Mouse (Mus musculus) CH12.LX (cell line): ENCODE results near the gene Actr2. TPM values are rescaled to one million over a fixed set of nuclear protein-coding genes. Genes with fewer than 3 reads are reported as not detected.

Experiments
- DNase-seq: peaks from one replicate; pipeline ENCODE4 v3.0.0-alpha.2; 2013; ENCODE audit errors: extremely low read depth
- H3K27ac ChIP-seq: 2 replicates; pipeline ENCODE4 v1.5.1; 2012; ENCODE audit warnings: low read depth, mild to moderate bottlenecking, control low read depth, moderate library complexity; ENCODE audit not compliant: insufficient read depth
- H3K27me3 ChIP-seq: replicated peaks from 2 replicates; pipeline ENCODE3; 2012; ENCODE audit warnings: inconsistent platforms
- H3K36me3 ChIP-seq, 2 experiments: replicated peaks in 1 of 2; 2 replicates each; pipeline versions ENCODE3 to v1.6.1; 2012; ENCODE audit warnings: inconsistent platforms in 1 of 2, low read length in 1 of 2, mild to moderate bottlenecking in 1 of 2, mixed read lengths in 1 of 2, moderate library complexity in 1 of 2; ENCODE audit not compliant: control insufficient read depth in 1 of 2, insufficient read depth in 1 of 2
- H3K4me1 ChIP-seq, 2 experiments: 2 replicates each; pipeline ENCODE4 v1.6.1; 2012; ENCODE audit warnings: inconsistent platforms in 1 of 2, moderate library complexity in 1 of 2; ENCODE audit not compliant: insufficient read depth in 2 of 2, control insufficient read depth in 1 of 2
- H3K4me2 ChIP-seq: 2 replicates; pipeline ENCODE4 v1.6.1; 2012; ENCODE audit warnings: low read depth, mild to moderate bottlenecking, control low read depth; ENCODE audit not compliant: poor library complexity, insufficient read depth, severe bottlenecking
- H3K4me3 ChIP-seq, 3 experiments: fragments of 150-350 bp in 1 of 3; sonication (generic) in 1 of 3; replicated peaks in 1 of 3; 2 replicates each; pipeline versions ENCODE3 to v1.5.1; 2011 to 2012; ENCODE audit warnings: low read depth in 2 of 3, low read length in 2 of 3, mild to moderate bottlenecking in 2 of 3, moderate library complexity in 2 of 3, control low read depth in 1 of 3, improper control_type of control experiment in 1 of 3, inconsistent platforms in 1 of 3, mixed read lengths in 1 of 3; ENCODE audit not compliant: poor library complexity in 1 of 3
- H3K79me2 ChIP-seq: replicated peaks from 2 replicates; pipeline ENCODE4 v1.6.1; 2012; ENCODE audit warnings: mild to moderate bottlenecking, moderate library complexity; ENCODE audit not compliant: control insufficient read depth, poor library complexity, insufficient read depth, severe bottlenecking; ENCODE audit errors: extremely low read depth
- H3K9ac ChIP-seq: 2 replicates; pipeline ENCODE4 v1.6.1; 2012; ENCODE audit warnings: low read depth, mild to moderate bottlenecking, control low read depth, moderate library complexity; ENCODE audit not compliant: insufficient read depth
- H3K9me3 ChIP-seq: replicated peaks from 2 replicates; pipeline ENCODE3; 2012; ENCODE audit warnings: low read length, inconsistent platforms, mixed read lengths
- CHD1 ChIP-seq: IDR thresholded peaks from 2 replicates; pipeline ENCODE4 v1.6.1; 2012; ENCODE audit warnings: low read depth, low read length, improper control_type of control experiment, inconsistent platforms
- CTCF ChIP-seq, 2 experiments: IDR thresholded peaks in 1 of 2; conservative IDR thresholded peaks in 1 of 2; 2 replicates each; pipeline ENCODE4 v1.5.1; 2011 to 2012; ENCODE audit warnings: low read depth in 2 of 2, low read length in 2 of 2, improper control_type of control experiment in 1 of 2, inconsistent platforms in 1 of 2, mild to moderate bottlenecking in 1 of 2, moderate library complexity in 1 of 2
- E2F4 ChIP-seq: IDR thresholded peaks from 2 replicates; pipeline ENCODE4 v1.6.1; 2011; ENCODE audit warnings: low read depth, low read length, improper control_type of control experiment; ENCODE audit not compliant: insufficient replicate concordance
- ETS1 ChIP-seq: conservative IDR thresholded peaks from 2 replicates; pipeline ENCODE4 v1.6.1; 2012; ENCODE audit warnings: low read depth, mild to moderate bottlenecking, inconsistent platforms, low read length, improper control_type of control experiment, moderate library complexity
- KAT2A ChIP-seq: IDR thresholded peaks from 2 replicates; pipeline ENCODE4 v1.6.1; 2012; ENCODE audit warnings: low read length, improper control_type of control experiment, inconsistent platforms; ENCODE audit not compliant: insufficient replicate concordance
- MAX ChIP-seq: IDR thresholded peaks from 2 replicates; pipeline ENCODE4 v1.6.1; 2011; ENCODE audit warnings: low read length, improper control_type of control experiment
- MAZ ChIP-seq: IDR thresholded peaks from 2 replicates; pipeline ENCODE4 v1.6.1; 2012; ENCODE audit warnings: low read depth, mild to moderate bottlenecking, inconsistent platforms, low read length, improper control_type of control experiment, moderate library complexity
- MXI1 ChIP-seq: IDR thresholded peaks from 2 replicates; pipeline ENCODE4 v1.6.1; 2011; ENCODE audit warnings: mild to moderate bottlenecking, low read depth, low read length, improper control_type of control experiment
- MYC ChIP-seq: IDR thresholded peaks from 2 replicates; pipeline ENCODE4 v1.6.1; 2011; ENCODE audit warnings: low read depth, mild to moderate bottlenecking, improper control_type of control experiment, low read length
- TBP ChIP-seq: conservative IDR thresholded peaks from 2 replicates; pipeline ENCODE4 v1.6.1; 2011; ENCODE audit warnings: low read depth, low read length, improper control_type of control experiment
- ZNF384 ChIP-seq: IDR thresholded peaks from 2 replicates; pipeline ENCODE4 v1.6.1; 2012; ENCODE audit warnings: low read depth, low read length, improper control_type of control experiment, inconsistent platforms
- dilution Hi-C: fragments of 300-500 bp; cut with MboI; formaldehyde crosslinking; loops from 2 replicates; pipeline ENCODE4 v1.14.3; 2020; ENCODE audit warnings: low sequenced_read_pairs; ENCODE audit not compliant: extremely low pct_unique_long_range_greater_than_20kb, extremely low pct_ligation_motif_present
- in situ Hi-C: fragments of 300-500 bp; cut with MboI; formaldehyde crosslinking; loops from 3 replicates; pipeline ENCODE4 v1.14.3; 2019; ENCODE audit warnings: low sequenced_read_pairs, low pct_ligation_motif_present, low pct_unique_long_range_greater_than_20kb, mixed read lengths
- polyA plus RNA-seq: library from polyadenylated mRNA; unstranded; fragments of >175 nt; gene quantifications from 2 replicates; pipeline ENCODE4 v1.2.1, GENCODE M21; 2012; ENCODE audit warnings: low read depth; ENCODE audit not compliant: insufficient read length
- total RNA-seq, 2 experiments: library from RNA; depleted of rRNA; stranded (reverse); fragments of 300-350 nt in 1 of 2; fragments of >200 nt in 1 of 2; gene quantifications; 2 replicates each; pipeline ENCODE4 v1.2.3; 2012 to 2014

Gene Actr2
- total and polyA plus RNA-seq, 3 experiments: 141 to 327 (median 189) TPM

DNA sequence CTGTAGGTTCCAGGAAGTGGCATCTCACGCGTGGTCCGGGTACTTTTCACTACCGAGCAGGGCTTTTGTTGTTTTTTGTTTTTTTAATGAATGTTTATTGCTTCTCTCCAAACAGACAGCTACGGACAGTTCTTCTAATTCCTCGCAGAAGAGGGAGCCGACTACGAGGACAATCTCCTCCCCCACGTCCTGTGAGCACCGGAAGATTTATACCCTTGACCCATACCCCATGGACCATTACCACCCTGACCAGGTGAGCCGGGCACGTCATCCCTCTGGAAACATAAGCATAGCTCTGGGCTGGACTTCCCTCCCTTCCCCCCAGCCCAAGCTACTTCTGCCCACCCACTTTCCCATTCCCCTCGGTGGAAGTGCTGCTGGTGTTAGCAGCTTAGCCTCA, 94.8 kb downstream of the Actr2 start:
- Histone ChIP-seq H3K27me3 (no peaks in the 10 kb centered on the region), H3K9ac (no peak overlapping the region), H3K27ac (no peak overlapping the region), H3K4me2 (no peak overlapping the region), H3K36me3 (peaks cover 31 to 79% of the 10 kb centered on the region in 2 experiments), H3K79me2 (no peaks in the 10 kb centered on the region), H3K4me1 (no peaks in the 10 kb centered on the region), H3K4me3 (no peak overlapping the region), H3K9me3 (no peaks in the 10 kb centered on the region)
- no peak for DNase-seq
- dilution Hi-C loops (no loop called here), in situ Hi-C loops (loop anchor here (5.0 kb wide), 1 partner anchor 41 kb away; no protein-coding TSS in a partner anchor)
- TF ChIP-seq CHD1: no peak
- no peak for TF ChIP-seq MYC
- TF ChIP-seq KAT2A: no peak
- TF ChIP-seq MAX: no peak

DNA sequence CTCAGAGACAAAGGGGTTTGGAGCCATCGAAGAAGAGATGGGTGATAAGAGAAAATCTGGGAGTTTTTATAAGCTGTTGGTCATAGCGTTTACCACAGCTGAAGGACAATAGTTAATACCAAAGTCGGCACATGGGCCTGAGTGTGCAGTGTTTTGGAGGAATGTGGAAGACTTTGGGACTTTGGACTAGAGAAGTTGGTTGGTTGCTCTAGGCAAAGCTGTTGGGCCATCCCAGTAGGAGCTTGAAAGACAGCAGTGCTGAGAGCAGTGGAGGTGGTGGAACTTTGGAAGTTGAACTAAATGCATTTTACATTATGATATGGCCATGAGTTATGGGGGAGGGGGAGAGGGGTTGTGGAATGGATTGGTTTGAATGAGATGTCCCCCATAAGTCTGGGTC, 99.3 kb downstream of the Actr2 start:
- DNase-seq: no peak
- Histone ChIP-seq H3K79me2 (no peaks in the 10 kb centered on the region), H3K36me3 (peaks cover 17 to 84% of the 10 kb centered on the region in 2 experiments), H3K4me1 (no peaks in the 10 kb centered on the region), H3K27me3 (no peaks in the 10 kb centered on the region), H3K9me3 (no peaks in the 10 kb centered on the region), H3K9ac (no peak overlapping the region), H3K4me2 (no peak overlapping the region), H3K4me3 (no peak overlapping the region), H3K27ac (no peak overlapping the region)
- dilution Hi-C loops: no loop called here
- TF ChIP-seq TBP: no peak
- no peak for TF ChIP-seq ETS1
- TF ChIP-seq E2F4: no peak
- TF ChIP-seq CTCF (conservative IDR thresholded peaks at IDR 0.05 in 1 of 2, IDR thresholded peaks at IDR 0.05 in 1 of 2; ENCODE audit: low read depth in 2 of 2, low read length in 2 of 2): no peak
- no peak for TF ChIP-seq MAZ
- TF ChIP-seq ZNF384: no peak
- no peak for TF ChIP-seq MXI1
- in situ Hi-C loops: no loop called here

Other genes starting within 250 kb of the Actr2 start
- 3.2 and 4.2 TPM in 2 replicates for gene Spred2, start 188.5 kb downstream of the Actr2 start, total RNA-seq (2012; rRNA removed)
- 0.85 and 1.4 TPM in 2 replicates for gene Spred2, start 188.5 kb downstream of the Actr2 start, total RNA-seq (2014; rRNA removed)
- gene Spred2, start 188.5 kb downstream of the Actr2 start, polyA plus RNA-seq: 15.8 and 15.9 TPM in 2 replicates
- gene Rab1a, start 88.5 kb upstream of the Actr2 start, total RNA-seq (2012; rRNA removed): 76.7 and 98.7 TPM in 2 replicates
- 135 and 143 TPM in 2 replicates for gene Rab1a, start 88.5 kb upstream of the Actr2 start, total RNA-seq (2014; rRNA removed)
- 216 and 263 TPM in 2 replicates for gene Rab1a, start 88.5 kb upstream of the Actr2 start, polyA plus RNA-seq
- 28.7 and 30.7 TPM in 2 replicates for gene Cep68, start 136.5 kb upstream of the Actr2 start, total RNA-seq (2012; rRNA removed)
- 27.8 and 28.3 TPM in 2 replicates for gene Cep68, start 136.5 kb upstream of the Actr2 start, total RNA-seq (2014; rRNA removed)
- 27.7 and 31.6 TPM in 2 replicates for gene Cep68, start 136.5 kb upstream of the Actr2 start, polyA plus RNA-seq
- 27.9 and 52.7 TPM in 2 replicates for gene Slc1a4, start 219.8 kb upstream of the Actr2 start, total RNA-seq (2012; rRNA removed)
- gene Slc1a4, start 219.8 kb upstream of the Actr2 start, total RNA-seq (2014; rRNA removed): 31.7 and 37.8 TPM in 2 replicates
- gene Slc1a4, start 219.8 kb upstream of the Actr2 start, polyA plus RNA-seq: 27.4 and 29.3 TPM in 2 replicates